Mouse (Mus musculus): Measurements from ENCODE around the gene Ambp. TPM values are rescaled to one million over a fixed set of nuclear protein-coding genes. Genes with fewer than 3 reads are reported as not detected.

The Ambp gene
- polyA plus RNA-seq (2015; fragmentation: Nextera tagmentation; extraction: Ambion mirVana), result 0.23 and 0.66 TPM in 2 replicates

DNA sequence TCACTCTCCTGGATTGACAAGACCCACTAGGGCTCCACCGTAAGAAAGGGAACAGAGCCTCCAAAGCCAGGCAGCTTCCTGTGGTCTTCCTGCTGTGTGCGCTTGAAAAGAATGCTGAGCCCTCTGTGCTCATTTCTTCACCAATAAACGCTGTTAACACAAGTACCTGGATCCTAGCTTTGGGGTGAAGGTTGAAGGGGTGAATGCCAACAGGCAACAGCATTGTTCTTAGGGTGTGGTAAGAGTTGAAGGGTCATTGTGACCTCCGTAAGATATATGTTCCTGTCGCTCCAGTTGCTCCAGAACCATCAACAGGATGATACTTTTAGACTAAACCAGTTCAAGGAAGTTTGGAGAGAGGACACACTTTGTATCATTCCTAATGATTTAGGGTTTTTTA, at the start of gene Ambp:
TSS of gene Ambp (minus strand) at position 101 of the 400 bp plus-strand sequence.
- Histone ChIP-seq H3K27me3 (no peaks in the 10 kb centered on the region), H3K4me2 (no peak within 1 kb of the TSS), H3K4me3 (no peak within 1 kb of the TSS), H3K36me3 (no peaks in the 10 kb centered on the region), H3K4me1 (replicated peaks) (no peaks in the 10 kb centered on the region), H3K9ac (no peak within 1 kb of the TSS), H3K9me3 (no peaks in the 10 kb centered on the region), H3K27ac (replicated peaks) (no peak within 1 kb of the TSS)
- WGBS, result 66% methylated on average over 5 of the region's 5 CpGs
- no peak for ATAC-seq (ENCODE audit: low read depth)

DNA sequence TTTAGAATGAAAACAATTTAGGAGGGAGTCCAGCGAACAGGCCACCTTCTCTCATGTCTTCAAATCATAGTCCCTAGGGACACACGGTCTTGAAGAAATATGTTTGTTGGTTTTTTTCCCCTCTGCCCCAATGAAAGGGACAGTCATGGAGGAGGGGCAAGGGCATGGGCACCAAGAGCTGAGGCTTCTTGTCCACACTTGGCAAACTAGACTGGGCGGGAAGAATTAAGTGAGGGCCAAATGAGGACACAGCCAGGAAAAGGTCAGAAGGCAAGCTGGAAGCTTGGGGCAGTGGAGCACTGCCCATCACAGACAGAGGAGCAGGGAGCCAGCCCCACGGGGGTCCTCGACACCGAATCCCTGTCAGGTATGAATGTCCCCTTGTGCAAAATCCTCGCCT, 49.3 kb upstream of the Ambp start:
- 90% methylated on average over 7 of the region's 7 CpGs for WGBS

DNA sequence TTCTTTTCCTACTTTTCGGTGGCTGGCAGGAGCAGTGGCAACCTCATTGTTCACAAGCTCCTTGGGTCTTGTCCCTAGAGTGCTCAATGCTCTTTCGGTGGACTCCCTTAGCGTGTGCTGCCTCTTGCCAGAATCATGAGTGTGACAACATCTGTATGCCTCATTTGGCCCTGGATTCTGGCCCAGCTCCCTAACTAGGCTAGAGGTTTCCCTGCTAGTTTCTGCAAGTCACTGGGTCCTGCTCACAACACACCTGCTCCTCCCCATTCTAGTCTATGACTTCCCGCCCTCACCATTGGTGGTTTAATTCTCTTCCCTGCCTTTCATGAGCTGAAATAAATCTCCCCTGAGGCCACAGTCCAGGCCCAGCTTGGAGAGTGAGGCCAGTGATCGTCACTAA, 44.8 kb upstream of the Ambp start:
- no peak for ATAC-seq (ENCODE audit: low read depth)
- WGBS, result 88% methylated on average over 5 of the region's 5 CpGs
- no peak overlapping the region for H3K4me3 ChIP-seq

More for the DNA sequence above, 49.3 kb upstream of the Ambp start:
- Histone ChIP-seq H3K36me3 (no peaks in the 10 kb centered on the region), H3K27me3 (no peaks in the 10 kb centered on the region), H3K27ac (replicated peaks) (no peak overlapping the region), H3K9me3 (no peaks in the 10 kb centered on the region), H3K4me2 (no peak overlapping the region), H3K4me3 (no peak overlapping the region), H3K4me1 (replicated peaks) (peaks cover 11% of the 10 kb centered on the region; the same call in 1 of the 2 replicates), H3K9ac (no peak overlapping the region)
- no peak for ATAC-seq (ENCODE audit: low read depth)

DNA sequence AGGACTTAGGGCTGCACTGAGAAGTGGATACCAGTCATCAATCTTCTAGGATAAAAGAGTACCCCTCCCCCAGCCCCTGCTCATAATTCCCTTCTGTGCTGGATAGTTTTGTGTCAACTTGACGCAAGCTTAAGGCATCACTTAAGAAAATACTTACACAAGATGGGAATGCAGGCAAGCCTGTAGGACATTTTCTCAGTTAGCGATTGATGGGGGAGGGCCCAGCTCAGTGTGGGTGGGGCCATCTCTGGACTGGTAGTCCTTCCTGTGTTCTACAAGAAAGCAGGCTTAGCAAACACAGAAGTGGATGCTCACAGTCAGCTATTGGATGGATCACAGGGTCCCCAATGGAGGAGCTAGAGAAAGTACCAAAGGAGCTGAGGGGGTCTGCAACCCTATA, 39.8 kb upstream of the Ambp start:
- H3K36me3 ChIP-seq, result no peaks in the 10 kb centered on the region
- WGBS, result 72% methylated on average over 2 of the region's 2 CpGs

More for the DNA sequence above, 44.8 kb upstream of the Ambp start:
- no peaks in the 10 kb centered on the region for H3K27me3 ChIP-seq
- no peaks in the 10 kb centered on the region for H3K4me1 ChIP-seq (replicated peaks)
- no peak overlapping the region for H3K4me2 ChIP-seq
- H3K36me3 ChIP-seq, result no peaks in the 10 kb centered on the region
- no peak overlapping the region for H3K27ac ChIP-seq (replicated peaks)
- H3K9ac ChIP-seq, result no peak overlapping the region
- no peaks in the 10 kb centered on the region for H3K9me3 ChIP-seq

DNA sequence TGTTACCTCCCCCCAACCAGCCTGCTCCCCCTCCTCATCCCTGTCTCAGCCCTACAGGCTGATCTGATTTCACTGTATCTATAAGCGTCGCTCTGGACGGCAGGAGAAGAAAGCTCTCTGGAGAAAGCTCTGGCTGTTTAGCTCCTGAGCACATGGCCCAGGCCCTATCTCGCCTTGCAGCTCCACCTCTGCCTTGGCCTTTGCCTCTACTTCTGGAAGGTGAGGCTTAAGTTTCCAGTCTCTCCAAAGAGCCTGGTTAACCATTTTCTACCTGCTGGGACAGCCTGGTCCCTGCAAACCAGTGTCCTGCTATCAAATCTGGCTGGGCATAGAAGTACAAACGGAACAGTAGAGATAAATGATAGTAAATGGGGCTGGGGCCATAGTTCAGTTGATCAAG, 37.0 kb upstream of the Ambp start:
- WGBS, result 78% methylated on average over 5 of the region's 5 CpGs
- no peak for ATAC-seq (ENCODE audit: low read depth)
- Histone ChIP-seq H3K27ac (replicated peaks) (no peak overlapping the region), H3K9ac (no peak overlapping the region), H3K4me1 (replicated peaks) (no peaks in the 10 kb centered on the region), H3K27me3 (no peaks in the 10 kb centered on the region), H3K4me3 (no peak overlapping the region), H3K9me3 (no peaks in the 10 kb centered on the region), H3K36me3 (no peaks in the 10 kb centered on the region), H3K4me2 (no peak overlapping the region)

More for the DNA sequence above, 39.8 kb upstream of the Ambp start:
- ATAC-seq (ENCODE audit: low read depth), result no peak
- H3K4me2 ChIP-seq, result no peak overlapping the region
- no peaks in the 10 kb centered on the region for H3K4me1 ChIP-seq (replicated peaks)
- no peaks in the 10 kb centered on the region for H3K9me3 ChIP-seq
- no peak overlapping the region for H3K4me3 ChIP-seq
- H3K9ac ChIP-seq, result no peak overlapping the region
- no peak overlapping the region for H3K27ac ChIP-seq (replicated peaks)
- no peaks in the 10 kb centered on the region for H3K27me3 ChIP-seq

DNA sequence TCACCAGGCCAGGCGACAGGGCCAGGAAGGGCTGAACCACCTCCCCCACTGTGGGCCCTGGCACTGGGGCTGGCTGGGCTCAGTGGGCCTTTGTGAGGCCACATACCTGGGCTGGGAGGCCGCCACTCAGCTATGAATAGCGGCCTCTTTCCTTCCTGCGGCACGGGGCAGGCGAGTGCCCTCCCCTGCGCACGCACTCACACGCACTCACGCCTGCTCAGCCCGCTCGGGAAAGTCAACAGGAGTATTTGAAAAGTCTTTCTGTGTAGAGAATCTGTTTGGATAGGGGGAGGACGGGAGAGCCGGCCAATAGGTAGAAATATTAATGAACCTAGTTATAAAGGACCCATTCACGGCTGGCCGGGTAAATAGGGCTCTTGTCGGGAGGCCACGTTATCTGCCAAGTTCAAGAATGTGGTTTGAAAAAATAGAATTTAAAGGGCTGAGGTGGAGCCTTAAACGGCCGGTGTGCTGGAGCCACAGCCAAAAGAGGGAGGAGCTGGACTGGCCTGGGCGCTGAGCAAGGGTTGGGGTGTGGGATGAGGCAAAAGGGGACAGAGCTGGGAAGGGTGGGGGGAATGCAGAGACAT, 31.8 kb upstream of the Ambp start:
- H3K27me3 ChIP-seq, result no peaks in the 10 kb centered on the region
- H3K27ac ChIP-seq (replicated peaks), result no peak overlapping the region
- 35% methylated on average over 21 of the region's 21 CpGs for WGBS
- no peaks in the 10 kb centered on the region for H3K9me3 ChIP-seq
- ATAC-seq (ENCODE audit: low read depth), result peak; percentile 44; the same call in 1 of the 2 replicates
- H3K4me3 ChIP-seq, result no peak overlapping the region
- H3K4me2 ChIP-seq, result no peak overlapping the region
- no peaks in the 10 kb centered on the region for H3K36me3 ChIP-seq
- H3K9ac ChIP-seq, result no peak overlapping the region
- peaks cover 5% of the 10 kb centered on the region; the same call in 1 of the 2 replicates for H3K4me1 ChIP-seq (replicated peaks)

DNA sequence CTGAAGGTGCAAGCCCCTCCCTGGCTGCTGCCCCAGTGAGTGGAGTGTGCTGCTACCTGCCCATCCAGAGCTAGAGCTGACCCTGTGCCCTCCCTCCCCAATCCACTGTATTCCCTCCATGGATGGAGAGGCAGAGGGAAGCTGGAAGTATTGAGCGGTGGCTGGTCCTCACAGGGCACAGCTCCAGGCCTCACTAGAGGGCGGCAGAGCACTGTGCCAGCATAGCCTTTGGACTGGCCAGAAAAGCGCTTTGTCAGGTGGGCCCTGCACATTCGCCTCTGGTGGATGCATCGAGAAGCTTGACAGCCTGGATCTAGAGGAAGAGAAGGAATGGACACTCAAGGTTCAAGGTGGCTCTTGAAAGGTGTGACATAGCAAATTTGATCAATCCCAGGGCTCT, 27.0 kb upstream of the Ambp start:
- 12% methylated on average over 5 of the region's 5 CpGs for WGBS
- peaks cover 5% of the 10 kb centered on the region; the same call in 1 of the 2 replicates for H3K4me1 ChIP-seq (replicated peaks)
- no peaks in the 10 kb centered on the region for H3K27me3 ChIP-seq
- peak; percentile 92 for ATAC-seq (ENCODE audit: low read depth)
- no peak overlapping the region for H3K4me2 ChIP-seq
- no peak overlapping the region for H3K27ac ChIP-seq (replicated peaks)
- no peak overlapping the region for H3K9ac ChIP-seq
- no peak overlapping the region for H3K4me3 ChIP-seq
- no peaks in the 10 kb centered on the region for H3K9me3 ChIP-seq
- H3K36me3 ChIP-seq, result no peaks in the 10 kb centered on the region

DNA sequence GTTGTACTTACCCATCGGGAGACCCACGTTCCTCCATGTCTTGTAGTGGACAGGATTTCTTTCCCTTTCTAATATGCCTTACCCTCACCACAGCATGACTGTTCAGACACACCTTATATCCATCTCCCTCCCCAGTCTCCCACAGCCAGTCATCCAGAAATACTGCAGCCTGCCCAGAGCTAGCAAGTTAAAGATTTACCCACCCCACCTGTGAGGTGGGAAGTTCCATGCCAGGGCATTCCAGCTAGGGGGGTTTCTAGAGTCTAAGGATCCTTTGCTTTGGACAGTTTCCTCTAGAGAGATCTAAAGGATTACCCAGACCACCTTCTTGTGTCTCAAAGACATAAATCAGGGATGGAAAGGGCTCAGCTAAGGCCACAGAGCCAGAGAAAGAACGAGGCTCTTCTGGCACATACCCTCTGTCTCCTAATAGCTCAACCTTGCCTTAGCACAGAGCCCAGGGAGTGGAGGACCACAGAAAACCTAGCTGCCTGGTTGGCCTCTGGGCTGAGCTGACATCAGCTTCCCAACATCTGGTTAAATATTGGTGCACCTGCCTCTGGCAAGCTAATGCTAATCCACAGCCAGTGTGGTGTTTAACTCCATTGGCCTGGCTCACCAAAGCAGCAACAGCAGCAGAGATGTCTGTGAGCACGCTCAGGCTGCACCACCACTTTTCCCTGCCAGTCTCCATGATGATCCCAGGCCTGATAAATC, 17.5 kb upstream of the Ambp start, which contains the start of gene Kif12:
TSS of gene Kif12 (minus strand) at position 163 of the 717 bp plus-strand sequence.
- H3K27me3 ChIP-seq, result peaks cover 18% of the 10 kb centered on the region
- no peak within 1 kb of the TSS for H3K4me2 ChIP-seq
- H3K36me3 ChIP-seq, result no peaks in the 10 kb centered on the region
- H3K4me3 ChIP-seq, result no peak within 1 kb of the TSS
- WGBS, result 74% methylated on average over 4 of the region's 4 CpGs
- H3K9me3 ChIP-seq, result no peaks in the 10 kb centered on the region
- ATAC-seq (ENCODE audit: low read depth), result no peak
- no peak within 1 kb of the TSS for H3K9ac ChIP-seq
- H3K4me1 ChIP-seq (replicated peaks), result no peaks in the 10 kb centered on the region
- no peak within 1 kb of the TSS for H3K27ac ChIP-seq (replicated peaks)

DNA sequence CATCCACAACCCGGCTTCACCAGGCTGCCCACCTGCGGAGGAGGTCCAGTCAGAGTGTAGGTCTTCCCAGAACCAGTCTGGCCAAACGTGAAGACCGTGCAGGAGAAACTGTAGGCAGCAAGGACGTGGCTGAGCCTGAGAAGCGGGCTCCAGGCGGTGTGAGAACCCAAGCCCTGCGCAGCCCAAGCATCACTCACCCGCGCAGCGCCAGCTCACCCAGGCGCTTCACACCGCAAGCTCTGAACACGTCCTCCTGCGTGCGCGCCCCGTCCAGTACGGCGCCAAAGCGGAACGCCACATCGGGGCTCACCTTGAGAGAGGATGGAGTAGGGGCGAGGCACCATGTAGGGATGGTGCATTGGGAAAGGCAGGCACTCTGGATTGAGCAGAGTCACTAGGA, 16.5 kb upstream of the Ambp start:
- Histone ChIP-seq H3K9ac (no peak overlapping the region), H3K36me3 (no peaks in the 10 kb centered on the region), H3K4me1 (replicated peaks) (no peaks in the 10 kb centered on the region), H3K9me3 (no peaks in the 10 kb centered on the region), H3K27me3 (peaks cover 18% of the 10 kb centered on the region), H3K4me2 (no peak overlapping the region), H3K4me3 (no peak overlapping the region), H3K27ac (replicated peaks) (no peak overlapping the region)
- no peak for ATAC-seq (ENCODE audit: low read depth)
- WGBS, result 57% methylated on average over 24 of the region's 24 CpGs

DNA sequence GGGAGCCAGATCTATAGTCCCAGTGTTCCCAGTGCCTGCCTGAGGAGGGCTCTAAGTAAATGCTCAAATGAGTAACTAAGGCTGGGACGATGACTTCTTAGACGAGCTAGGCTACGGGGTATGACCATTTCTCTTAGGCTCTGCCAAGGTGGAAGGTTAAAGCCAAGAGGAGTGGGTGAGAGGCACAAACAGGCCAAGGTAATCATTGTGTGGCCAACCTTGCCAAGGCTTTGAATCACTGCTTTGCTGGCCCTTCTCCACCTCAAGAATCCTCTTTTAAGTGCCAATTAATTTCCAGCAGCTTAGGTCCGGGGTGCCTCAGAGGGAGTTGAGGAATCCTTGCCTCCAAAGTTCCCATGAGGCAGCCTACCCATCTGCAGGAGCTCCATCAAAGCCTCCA, 15.5 kb upstream of the Ambp start:
- no peak overlapping the region for H3K9ac ChIP-seq
- no peak overlapping the region for H3K4me2 ChIP-seq
- WGBS, result 94% methylated on average over 4 of the region's 4 CpGs
- peaks cover 18% of the 10 kb centered on the region for H3K27me3 ChIP-seq
- H3K4me3 ChIP-seq, result no peak overlapping the region
- no peaks in the 10 kb centered on the region for H3K9me3 ChIP-seq
- H3K27ac ChIP-seq (replicated peaks), result no peak overlapping the region
- no peaks in the 10 kb centered on the region for H3K36me3 ChIP-seq
- no peaks in the 10 kb centered on the region for H3K4me1 ChIP-seq (replicated peaks)
- ATAC-seq (ENCODE audit: low read depth), result no peak

DNA sequence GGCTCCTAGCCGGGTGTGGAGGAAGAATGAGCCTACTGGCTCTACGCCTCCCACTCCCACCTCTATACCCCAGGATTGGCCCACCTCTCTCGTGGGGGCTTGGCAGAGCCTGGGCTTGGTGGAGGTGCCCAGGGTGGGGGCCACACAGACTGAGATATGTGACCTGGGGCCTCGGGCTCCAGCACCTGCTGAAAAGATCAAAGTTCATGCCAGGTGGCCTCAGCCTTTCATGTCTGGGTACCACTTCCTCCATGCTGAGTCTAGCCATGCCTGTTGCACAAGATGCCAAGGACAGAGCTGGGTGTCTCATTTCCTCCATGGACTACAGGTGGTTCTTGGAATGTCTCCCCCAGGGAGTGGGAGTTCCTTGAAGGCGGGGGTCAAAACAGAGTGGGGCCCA, 11.7 kb upstream of the Ambp start:
- Histone ChIP-seq H3K4me1 (replicated peaks) (no peaks in the 10 kb centered on the region), H3K4me2 (no peak overlapping the region), H3K4me3 (no peak overlapping the region), H3K27me3 (peaks cover 11% of the 10 kb centered on the region), H3K27ac (replicated peaks) (no peak overlapping the region), H3K9me3 (no peaks in the 10 kb centered on the region), H3K36me3 (no peaks in the 10 kb centered on the region), H3K9ac (no peak overlapping the region)
- WGBS, result 86% methylated on average over 5 of the region's 5 CpGs
- no peak for ATAC-seq (ENCODE audit: low read depth)

DNA sequence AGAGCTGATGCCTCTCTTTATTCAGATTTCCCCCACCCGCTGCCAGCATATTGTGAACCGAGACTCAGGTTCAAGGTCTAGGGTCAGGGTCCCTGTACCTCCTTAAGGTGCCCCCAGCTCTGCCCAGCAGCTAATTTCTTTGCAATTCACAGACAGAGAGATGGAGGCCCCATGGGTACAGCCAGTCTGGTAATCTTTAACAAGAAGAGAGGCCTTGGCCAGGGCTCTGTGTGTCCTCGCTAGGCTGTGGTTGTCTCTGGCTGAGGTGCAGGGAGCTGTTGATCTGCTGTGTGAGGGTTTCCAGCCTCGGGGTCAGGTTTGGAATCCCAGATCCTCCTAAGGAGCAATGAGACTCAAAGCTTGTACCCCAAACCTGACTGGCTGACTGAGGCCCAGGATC, 11.0 kb upstream of the Ambp start:
- 85% methylated on average over 4 of the region's 4 CpGs for WGBS
- no peak for ATAC-seq (ENCODE audit: low read depth)

More for the DNA sequence above, 11.0 kb upstream of the Ambp start:
- Histone ChIP-seq H3K4me3 (no peak overlapping the region), H3K27me3 (0 out of 2 replicates have a peak, but pooled peaks cover 4% of the 10 kb centered on the region), H3K36me3 (no peaks in the 10 kb centered on the region), H3K4me1 (replicated peaks) (no peaks in the 10 kb centered on the region), H3K27ac (replicated peaks) (no peak overlapping the region), H3K9ac (no peak overlapping the region), H3K9me3 (no peaks in the 10 kb centered on the region), H3K4me2 (no peak overlapping the region)
